Mouse (Mus musculus) heart, embryonic 11.5 days (tissue): ENCODE results near the gene Hoxa11. TPM values are rescaled to one million over a fixed set of nuclear protein-coding genes. Genes with fewer than 3 reads are reported as not detected.
A peak's percentile ranks its signal among the peaks of the same experiment; 100 is the strongest.

Experiments
- ATAC-seq: fragments of 200-750 bp; cut with Nextera tagmentation; replicated peaks from 2 replicates; pipeline ENCODE4 v1.8.0; 2017; ENCODE audit warnings: moderate library complexity; ENCODE audit not compliant: insufficient number of reproducible peaks, low FRiP score, low TSS enrichment
- H3K27ac ChIP-seq: fragments of 300-500 bp; sonication (generic); 2 replicates; pipeline ENCODE4 v1.5.1; 2014; ENCODE audit warnings: mild to moderate bottlenecking, low read depth, low read length
- H3K27me3 ChIP-seq: fragments of 300-500 bp; sonication (generic); 2 replicates; pipeline ENCODE4 v1.6.1; 2014; ENCODE audit warnings: mild to moderate bottlenecking, low read length, mixed read lengths; ENCODE audit not compliant: control insufficient read depth, insufficient read depth
- H3K36me3 ChIP-seq: fragments of 300-500 bp; sonication (generic); 2 replicates; pipeline ENCODE4 v1.6.1; 2014; ENCODE audit warnings: mild to moderate bottlenecking, low read length, moderate library complexity, mixed read lengths; ENCODE audit not compliant: control insufficient read depth, insufficient read depth
- H3K4me1 ChIP-seq: fragments of 300-500 bp; sonication (generic); 2 replicates; pipeline ENCODE4 v1.6.1; 2014; ENCODE audit warnings: low read length; ENCODE audit not compliant: control insufficient read depth, insufficient read depth
- H3K4me2 ChIP-seq: fragments of 300-500 bp; sonication (generic); 2 replicates; pipeline ENCODE4 v1.6.1; 2014; ENCODE audit warnings: mild to moderate bottlenecking, moderate library complexity
- H3K4me3 ChIP-seq: fragments of 300-500 bp; sonication (generic); 2 replicates; pipeline ENCODE4 v1.5.1; 2014; ENCODE audit warnings: low read depth, low read length
- H3K9ac ChIP-seq: fragments of 300-500 bp; sonication (generic); 2 replicates; pipeline ENCODE4 v1.6.1; 2014; ENCODE audit warnings: mild to moderate bottlenecking, low read depth, low read length, moderate library complexity
- H3K9me3 ChIP-seq: fragments of 300-500 bp; sonication (generic); replicated peaks from 2 replicates; pipeline ENCODE4 v1.6.1; 2016; ENCODE audit warnings: low read length; ENCODE audit not compliant: control insufficient read depth
- WGBS: fragments of 180-500 bp; shearing (Covaris S2); extraction: QIAGEN DNeasy Blood & Tissue Kit; methylation state at CpG from one replicate; pipeline ENCODE4 v1.1.7; 2014; ENCODE audit not compliant: insufficient replicate concordance; 5-methylcytosine and 5-hydroxymethylcytosine counted together
- polyA plus RNA-seq: library from polyadenylated mRNA; unstranded; fragments of >200 nt; fragmentation: Nextera tagmentation; extraction: Ambion mirVana; gene quantifications from 2 replicates; pipeline ENCODE4 v1.2.1, GENCODE M21; 2014

Hoxa11 gene
- polyA plus RNA-seq, 1 experiment from 2014 or later = not detected

GRCm38 (mm10) chr6:52208868-52209684, 36.5 kb downstream of the Hoxa11 start:
- no peaks in the 10 kb centered on the region for H3K9me3 ChIP-seq
- 4% methylated on average over 18 of the region's 18 CpGs for WGBS
- ATAC-seq = no peak
- H3K27ac ChIP-seq = no peak overlapping the region
- peak overlapping the region; percentile 45 for H3K4me2 ChIP-seq
- no peak overlapping the region for H3K9ac ChIP-seq
- peaks cover 99% of the 10 kb centered on the region for H3K27me3 ChIP-seq
- peak overlapping the region; percentile 18; the same call in 1 of the 2 replicates for H3K4me3 ChIP-seq
- no peaks in the 10 kb centered on the region for H3K36me3 ChIP-seq
- H3K4me1 ChIP-seq = peaks cover 14% of the 10 kb centered on the region

GRCm38 (mm10) chr6:52208072-52208867, 37.3 kb downstream of the Hoxa11 start, which contains the start of gene Hoxa6:
Gene Hoxa6, minus strand, starts transcription at chr6:52208722.
- H3K27me3 ChIP-seq = peaks cover 99% of the 10 kb centered on the region
- H3K9me3 ChIP-seq = no peaks in the 10 kb centered on the region
- no peaks in the 10 kb centered on the region for H3K36me3 ChIP-seq
- H3K4me2 ChIP-seq = peak within 1 kb of the TSS; percentile 45
- peaks cover 21% of the 10 kb centered on the region for H3K4me1 ChIP-seq
- no peak within 1 kb of the TSS for H3K27ac ChIP-seq
- no peak within 1 kb of the TSS for H3K9ac ChIP-seq
- H3K4me3 ChIP-seq = peak within 1 kb of the TSS; percentile 18; the same call in 1 of the 2 replicates
- ATAC-seq = no peak
- under 1% methylated on average over 47 of the region's 47 CpGs for WGBS

GRCm38 (mm10) chr6:52207684-52207976, 38.0 kb downstream of the Hoxa11 start:
- peaks cover 99% of the 10 kb centered on the region for H3K27me3 ChIP-seq
- no peaks in the 10 kb centered on the region for H3K36me3 ChIP-seq
- H3K9me3 ChIP-seq = no peaks in the 10 kb centered on the region
- no peak overlapping the region for H3K4me3 ChIP-seq
- H3K4me1 ChIP-seq = peaks cover 16% of the 10 kb centered on the region
- H3K27ac ChIP-seq = no peak overlapping the region
- no peak overlapping the region for H3K9ac ChIP-seq
- no peak for ATAC-seq
- H3K4me2 ChIP-seq = no peak overlapping the region

- no peak for ATAC-seq
- 6% methylated on average over 4 of the region's 4 CpGs for WGBS
- Histone ChIP-seq H3K9me3 (no peaks in the 10 kb centered on the region), H3K4me3 (no peak overlapping the region), H3K4me1 (peaks cover 15% of the 10 kb centered on the region), H3K36me3 (no peaks in the 10 kb centered on the region), H3K4me2 (no peak overlapping the region), H3K9ac (no peak overlapping the region), H3K27me3 (peaks cover 99% of the 10 kb centered on the region), H3K27ac (no peak overlapping the region)
Measured at GRCm38 (mm10) chr6:52206882-52207683, 38.5 kb downstream of the Hoxa11 start.

GRCm38 (mm10) chr6:52205638-52206621, 39.7 kb downstream of the Hoxa11 start:
- no peak overlapping the region for H3K4me3 ChIP-seq
- H3K9ac ChIP-seq = no peak overlapping the region
- no peak for ATAC-seq
- H3K4me1 ChIP-seq = peaks cover 12% of the 10 kb centered on the region
- no peak overlapping the region for H3K27ac ChIP-seq
- no peaks in the 10 kb centered on the region for H3K36me3 ChIP-seq
- peak overlapping the region; percentile 20 for H3K4me2 ChIP-seq
- H3K27me3 ChIP-seq = peaks cover 99% of the 10 kb centered on the region
- WGBS = under 1% methylated on average over 55 of the region's 55 CpGs
- H3K9me3 ChIP-seq = no peaks in the 10 kb centered on the region

- no peak overlapping the region for H3K9ac ChIP-seq
- H3K9me3 ChIP-seq = no peaks in the 10 kb centered on the region
- H3K36me3 ChIP-seq = no peaks in the 10 kb centered on the region
- WGBS = 4% methylated on average over 14 of the region's 14 CpGs
- H3K4me3 ChIP-seq = no peak overlapping the region
- H3K4me2 ChIP-seq = no peak overlapping the region
- H3K4me1 ChIP-seq = peaks cover 12% of the 10 kb centered on the region
- peaks cover 100% of the 10 kb centered on the region for H3K27me3 ChIP-seq
- no peak overlapping the region for H3K27ac ChIP-seq
- no peak for ATAC-seq
Measured at GRCm38 (mm10) chr6:52205221-52205620, 40.4 kb downstream of the Hoxa11 start.

GRCm38 (mm10) chr6:52204050-52204752, 41.4 kb downstream of the Hoxa11 start, which contains the start of gene Hoxa5:
Gene Hoxa5, minus strand, starts transcription at chr6:52204587.
- H3K9ac ChIP-seq = peak within 1 kb of the TSS; percentile 64; the same call in 1 of the 2 replicates

More at GRCm38 (mm10) chr6:52204050-52204752, 41.4 kb downstream of the Hoxa11 start, which contains the start of gene Hoxa5:
- Histone ChIP-seq H3K4me1 (peaks cover 12% of the 10 kb centered on the region), H3K27me3 (peaks cover 100% of the 10 kb centered on the region), H3K4me3 (peak within 1 kb of the TSS; percentile 36), H3K36me3 (no peaks in the 10 kb centered on the region), H3K4me2 (peak within 1 kb of the TSS; percentile 66), H3K9me3 (no peaks in the 10 kb centered on the region), H3K27ac (0 out of 2 replicates have a peak within 1 kb of the TSS, but pooled peaks have one; percentile 29)
- ATAC-seq = no peak; the same call in 1 of the 2 replicates
- WGBS = under 1% methylated on average over 65 of the region's 65 CpGs
